ENCODE assay signal across 9 mouse cellular contexts in the genomic region with DNA sequence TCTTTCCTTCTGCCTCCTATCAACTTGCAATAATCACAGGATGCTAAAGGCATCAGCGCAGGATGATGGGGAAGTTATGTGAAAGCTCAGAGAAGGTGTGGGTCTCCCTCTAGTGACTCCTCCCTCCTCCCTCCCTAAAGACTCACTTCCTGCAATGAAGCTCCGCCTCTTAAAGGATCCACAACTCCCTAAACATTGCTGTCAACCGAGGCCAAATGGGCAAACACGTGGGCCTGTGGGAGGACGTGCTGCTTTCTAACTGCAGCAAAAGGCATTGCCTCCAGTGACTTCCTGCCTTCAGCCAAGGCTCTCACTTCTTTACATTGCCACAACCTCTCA. TPM values are rescaled to one million over a fixed set of nuclear protein-coding genes. Genes with fewer than 3 reads are reported as not detected.
DNase-seq lines count a peak whose midpoint lies in the region; ATAC-seq and TF ChIP-seq lines count a peak whose summit lies in the region.
"Had no signal": no experiment of that assay in that cellular context is flagged by ENCODE, and none has a peak within 500 bp of the region (broad histone marks: within the 10 kb centered on the region; RNA-seq: fewer than 3 reads in every experiment).

No protein-coding gene starts in this region.

- H3K36me3 ChIP-seq in splenic B cell, adult 2 months (ENCODE audit: control insufficient read depth, insufficient read depth, low read length, poor library complexity, severe bottlenecking): no peaks in the 10 kb centered on the region

- DNase-seq in cerebellum, adult 2 months: no peak
- DNase-seq in cerebellum, adult 9-11 months: no peak
- DNase-seq in lung, postnatal 10 days: peak; percentile 23
- DNase-seq in lung, postnatal 4 days: no peak
- DNase-seq in splenic B cell, adult 2 months (ENCODE audit: low read depth, low spot score): peak; percentile 40
- no peak for DNase-seq in left cerebral cortex, postnatal 25 days (ENCODE audit: low spot score in 2 of 2)
- DNase-seq in spleen, adult 12 weeks (ENCODE audit: low spot score): no peak

- TF ChIP-seq CTCF in cerebellum, adult 2 months (IDR thresholded peaks at IDR 0.05; ENCODE audit: borderline replicate concordance, insufficient read depth, low read depth, low read length): no peak

- intact Hi-C loops in left cerebral cortex, postnatal 25 days (cut with DNase I): loop anchor here (5.0 to 10.0 kb wide), 2 partner anchors 204 to 1166 kb away; no protein-coding TSS in a partner anchor

- peaks cover 4% of the 10 kb centered on the region; the same call in 1 of the 2 replicates for H3K27me3 ChIP-seq in cerebellum, adult 2 months (ENCODE audit: control insufficient read depth, insufficient read depth, low read length)
- peaks cover 1% of the 10 kb centered on the region; the same call in 1 of the 2 replicates for H3K27me3 ChIP-seq in splenic B cell, adult 2 months (ENCODE audit: control insufficient read depth, insufficient read depth, low read length, poor library complexity, severe bottlenecking)
- H3K27me3 ChIP-seq: hindbrain, embryonic 15.5 days had no signal

- peak; percentile 75 for ATAC-seq in granulocyte monocyte progenitor cell, adult 5-6 weeks (replicated peaks; ENCODE audit: poor library complexity, severe bottlenecking)

- 18% methylated on average over 5 of the region's 5 CpGs for WGBS in cerebellum, adult 2 months

- peak overlapping the region; percentile 6 for H3K4me3 ChIP-seq in cerebellum, adult 2 months (replicated peaks; ENCODE audit: insufficient read depth, low read depth, low read length)
- H3K4me3 ChIP-seq: hindbrain, embryonic 15.5 days had no signal

- no peak overlapping the region for H3K27ac ChIP-seq in cerebellum, adult 2 months (ENCODE audit: insufficient read depth, low read length)
- H3K27ac ChIP-seq: hindbrain, embryonic 15.5 days had no signal

- H3K4me1 ChIP-seq in cerebellum, adult 2 months (ENCODE audit: control insufficient read depth, insufficient read depth, low read length): peaks cover 12% of the 10 kb centered on the region; the same call in 1 of the 2 replicates

- TF ChIP-seq POLR2A in cerebellum, adult 2 months (IDR thresholded peaks at IDR 0.05; ENCODE audit: borderline replicate concordance, insufficient read depth, low read length): no peak

RNA-seq across cellular contexts. Expression of a gene that starts 3.0 kb away (rescaled TPM):
- 14.6 and 16.1 TPM in 2 replicates for polyA plus RNA-seq in cerebellum, adult 2 months (2012; rRNA removed)
- total RNA-seq in granulocyte monocyte progenitor cell, adult 5-6 weeks (2014; fragmentation: Nextera tagmentation): not detected in 2 replicates
- total RNA-seq in granulocyte monocyte progenitor cell, adult 5-6 weeks (2017): 0.05 TPM in 1 of 2 replicates, not detected in the other
- 10 to 100 TPM; 22.5 to 22.9 TPM for total RNA-seq in left cerebral cortex, postnatal 25 days (2021)

Comparison
In these comparisons a context has a peak if more than half of its experiments do, and no peak if none do; other contexts are left out.
1. DNase-seq: peak in lung, postnatal 10 days (single experiment) and splenic B cell, adult 2 months (single experiment); none in cerebellum, adult 2 months (0 of 2), cerebellum, adult 9-11 months (single experiment), lung, postnatal 4 days (0 of 2), left cerebral cortex, postnatal 25 days (0 of 2) and spleen, adult 12 weeks (single experiment).
2. RNA of a gene that starts 3.0 kb away (total RNA-seq): 22.5 to 22.9 TPM in left cerebral cortex, postnatal 25 days; 0.05 TPM in granulocyte monocyte progenitor cell, adult 5-6 weeks; every median in the first group is over 10 times any median in the second.